Mouse (Mus musculus) kidney, adult 2 months (tissue): ENCODE data around the gene Igsf9.

Experiments used
- CTCF ChIP-seq: fragments of 200-500 bp; conservative IDR thresholded peaks from 2 replicates; pipeline ENCODE4 v1.5.1; 2011; ENCODE audit warnings: low read depth, mild to moderate bottlenecking, control low read depth, low read length, moderate library complexity, mixed read lengths; ENCODE audit not compliant: insufficient read depth, insufficient read length
- POLR2A ChIP-seq: fragments of 200-500 bp; IDR thresholded peaks from one replicate; pipeline ENCODE4 v1.6.1; 2011; ENCODE audit warnings: low read depth, low read length, control low read depth

DNA sequence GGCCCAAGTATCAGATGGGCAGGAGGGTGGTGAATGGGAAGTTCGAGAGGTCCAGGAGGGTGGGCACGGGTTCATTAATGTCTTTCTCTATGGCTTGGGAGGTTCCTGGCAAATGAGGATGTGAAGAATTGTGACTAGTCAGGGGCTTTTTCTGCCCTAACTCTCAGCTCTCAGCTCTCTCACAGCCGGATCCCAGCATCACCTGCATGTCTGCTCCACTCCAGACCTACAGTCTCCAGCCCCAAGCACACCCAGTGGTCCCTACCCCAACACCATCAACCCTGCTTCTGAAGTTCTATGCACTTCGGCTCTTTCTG lies 32.6 kb downstream of the Igsf9 start:
- TF ChIP-seq CTCF (no peak), POLR2A (no peak)
